Mouse (Mus musculus): ENCODE results near the gene Cldn17. TPM values are rescaled to one million over a fixed set of nuclear protein-coding genes. Genes with fewer than 3 reads are reported as not detected.

Gene Cldn17
- polyA plus RNA-seq (2016; fragmentation: Nextera tagmentation; extraction: Ambion mirVana): not detected in 2 replicates

DNA sequence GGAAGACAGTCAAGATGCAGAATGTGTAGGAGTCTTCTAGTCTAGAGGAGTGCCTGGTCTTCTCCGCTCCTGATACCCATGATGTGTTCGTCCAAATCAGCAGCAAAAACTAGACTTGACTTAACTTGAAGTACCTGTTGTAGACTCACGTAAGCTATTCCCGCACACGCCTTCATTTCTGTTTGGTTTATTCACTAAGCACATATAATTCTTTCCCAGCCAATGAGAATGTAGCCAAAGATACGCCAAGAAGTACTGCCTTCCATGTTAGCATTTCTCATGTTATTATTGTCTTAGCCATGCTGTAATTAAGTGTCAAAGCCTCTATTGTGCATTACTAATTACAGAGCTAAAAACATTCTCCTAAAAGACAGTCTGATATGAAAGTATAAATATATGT is at the start of gene Cldn17:
Gene Cldn17, minus strand, starts transcription at position 101 of the 400 bp plus-strand sequence.
- Histone ChIP-seq H3K4me1 (no peaks in the 10 kb centered on the region), H3K9ac (no peak within 1 kb of the TSS), H3K36me3 (no peaks in the 10 kb centered on the region), H3K4me2 (replicated peaks) (no peak within 1 kb of the TSS), H3K27ac (no peak within 1 kb of the TSS), H3K4me3 (no peak within 1 kb of the TSS), H3K27me3 (replicated peaks) (no peaks in the 10 kb centered on the region), H3K9me3 (no peaks in the 10 kb centered on the region)
- WGBS: 93% methylated on average over 6 of the region's 6 CpGs
- ATAC-seq (ENCODE audit: low FRiP score, low read depth): no peak

DNA sequence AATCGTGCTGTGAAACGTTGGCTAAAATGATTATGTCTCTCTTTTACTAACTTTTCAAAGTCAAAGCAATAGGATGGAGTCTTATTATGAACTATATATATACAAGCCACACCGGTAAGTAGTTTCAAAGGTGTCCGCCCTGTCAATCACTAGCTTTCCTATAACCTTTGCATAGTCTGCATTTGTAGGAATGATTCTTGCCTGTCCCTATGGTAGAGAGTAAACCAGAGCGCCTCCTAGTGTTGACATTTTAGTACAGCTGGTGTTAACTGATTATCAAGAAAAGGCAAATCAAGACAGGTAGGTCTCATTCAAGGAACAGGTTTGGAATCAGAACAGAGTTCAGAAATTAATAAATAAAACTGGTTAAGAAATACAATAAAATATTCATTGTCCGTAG is 35.7 kb upstream of the Cldn17 start:
- 55% methylated on average over 6 of the region's 6 CpGs for WGBS
- Histone ChIP-seq H3K4me2 (replicated peaks) (no peak overlapping the region), H3K27ac (no peak overlapping the region), H3K9me3 (no peaks in the 10 kb centered on the region), H3K27me3 (replicated peaks) (no peaks in the 10 kb centered on the region), H3K4me3 (no peak overlapping the region), H3K9ac (no peak overlapping the region), H3K4me1 (no peaks in the 10 kb centered on the region), H3K36me3 (no peaks in the 10 kb centered on the region)
- ATAC-seq (ENCODE audit: low FRiP score, low read depth): no peak

- WGBS: 70% methylated on average over 3 of the region's 3 CpGs
- no peak for ATAC-seq (ENCODE audit: low FRiP score, low read depth)
- Histone ChIP-seq H3K36me3 (no peaks in the 10 kb centered on the region), H3K9me3 (no peaks in the 10 kb centered on the region), H3K4me3 (no peak overlapping the region), H3K4me2 (replicated peaks) (no peak overlapping the region), H3K27ac (no peak overlapping the region), H3K4me1 (no peaks in the 10 kb centered on the region), H3K27me3 (replicated peaks) (no peaks in the 10 kb centered on the region), H3K9ac (no peak overlapping the region)
Measured at GRCm38 (mm10) chr16:88539841-88540487, 33.2 kb upstream of the Cldn17 start.

DNA sequence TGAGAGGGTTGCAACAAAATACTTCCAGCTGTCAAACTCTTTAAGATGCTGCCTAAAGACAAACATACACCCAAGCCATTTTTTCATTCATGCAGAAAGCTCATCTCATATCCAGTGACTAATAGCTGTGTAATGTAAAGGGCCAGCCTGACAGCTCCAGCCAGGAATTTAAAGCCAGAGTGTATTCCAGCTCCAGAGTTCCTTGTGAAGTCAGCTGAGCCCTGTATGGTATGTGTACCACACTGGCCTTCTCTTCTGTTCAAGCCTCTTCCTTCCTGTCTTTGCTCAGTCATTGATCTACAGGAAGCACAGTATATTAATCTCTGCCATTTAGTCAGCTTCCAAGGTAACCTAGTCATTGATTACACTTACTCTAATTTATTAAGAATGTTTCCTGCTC is 4.6 kb upstream of the Cldn17 start:
- H3K9ac ChIP-seq: no peak overlapping the region
- no peaks in the 10 kb centered on the region for H3K9me3 ChIP-seq
- ATAC-seq (ENCODE audit: low FRiP score, low read depth): no peak
- H3K27me3 ChIP-seq (replicated peaks): no peaks in the 10 kb centered on the region
- H3K27ac ChIP-seq: no peak overlapping the region
- H3K4me3 ChIP-seq: no peak overlapping the region
- no peak overlapping the region for H3K4me2 ChIP-seq (replicated peaks)
- H3K36me3 ChIP-seq: no peaks in the 10 kb centered on the region
- no peaks in the 10 kb centered on the region for H3K4me1 ChIP-seq

- Histone ChIP-seq H3K9me3 (no peaks in the 10 kb centered on the region), H3K36me3 (no peaks in the 10 kb centered on the region), H3K27me3 (replicated peaks) (no peaks in the 10 kb centered on the region), H3K9ac (no peak overlapping the region), H3K27ac (no peak overlapping the region), H3K4me2 (replicated peaks) (no peak overlapping the region), H3K4me1 (no peaks in the 10 kb centered on the region), H3K4me3 (no peak overlapping the region)
- no peak for ATAC-seq (ENCODE audit: low FRiP score, low read depth)
- 73% methylated on average over 4 of the region's 4 CpGs for WGBS
Measured at GRCm38 (mm10) chr16:88508150-88508549, 1.4 kb upstream of the Cldn17 start.

GRCm38 (mm10) chr16:88506338-88506737 is 440 bp downstream of the Cldn17 start:
- Histone ChIP-seq H3K27me3 (replicated peaks) (no peaks in the 10 kb centered on the region), H3K36me3 (no peaks in the 10 kb centered on the region), H3K27ac (no peak overlapping the region), H3K4me2 (replicated peaks) (no peak overlapping the region), H3K4me1 (no peaks in the 10 kb centered on the region), H3K9ac (no peak overlapping the region), H3K4me3 (no peak overlapping the region), H3K9me3 (no peaks in the 10 kb centered on the region)
- 95% methylated on average over 11 of the region's 11 CpGs for WGBS
- no peak for ATAC-seq (ENCODE audit: low FRiP score, low read depth)

DNA sequence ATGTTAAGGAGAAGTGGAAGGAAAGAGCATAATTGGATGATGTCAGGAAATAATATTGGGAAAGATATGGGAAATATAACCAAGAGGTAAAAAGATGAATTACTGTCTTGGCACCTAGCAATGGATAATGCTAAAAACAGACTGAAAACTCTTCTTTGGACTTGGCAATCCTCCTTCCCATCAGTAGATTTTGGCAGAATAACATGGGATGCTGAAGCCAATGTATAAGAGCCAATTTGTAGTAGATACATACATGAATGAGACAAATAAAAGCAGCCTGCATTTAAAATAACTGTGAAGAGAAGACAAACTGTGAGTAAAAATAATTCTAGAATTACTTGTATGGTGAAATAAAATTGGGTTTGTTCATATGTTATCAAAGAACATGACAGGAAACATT is 18.7 kb downstream of the Cldn17 start:
- Histone ChIP-seq H3K36me3 (no peaks in the 10 kb centered on the region), H3K4me3 (no peak overlapping the region), H3K27ac (no peak overlapping the region), H3K27me3 (replicated peaks) (no peaks in the 10 kb centered on the region), H3K9ac (no peak overlapping the region), H3K9me3 (no peaks in the 10 kb centered on the region), H3K4me2 (replicated peaks) (no peak overlapping the region), H3K4me1 (no peaks in the 10 kb centered on the region)
- no peak for ATAC-seq (ENCODE audit: low FRiP score, low read depth)

GRCm38 (mm10) chr16:88480011-88480774 is 26.6 kb downstream of the Cldn17 start:
- no peaks in the 10 kb centered on the region for H3K4me1 ChIP-seq
- no peak overlapping the region for H3K27ac ChIP-seq
- H3K9ac ChIP-seq: no peak overlapping the region
- H3K36me3 ChIP-seq: no peaks in the 10 kb centered on the region
- H3K4me2 ChIP-seq (replicated peaks): no peak overlapping the region
- no peak overlapping the region for H3K4me3 ChIP-seq
- no peaks in the 10 kb centered on the region for H3K9me3 ChIP-seq
- ATAC-seq (ENCODE audit: low FRiP score, low read depth): no peak
- 73% methylated on average over 3 of the region's 3 CpGs for WGBS
- H3K27me3 ChIP-seq (replicated peaks): no peaks in the 10 kb centered on the region

DNA sequence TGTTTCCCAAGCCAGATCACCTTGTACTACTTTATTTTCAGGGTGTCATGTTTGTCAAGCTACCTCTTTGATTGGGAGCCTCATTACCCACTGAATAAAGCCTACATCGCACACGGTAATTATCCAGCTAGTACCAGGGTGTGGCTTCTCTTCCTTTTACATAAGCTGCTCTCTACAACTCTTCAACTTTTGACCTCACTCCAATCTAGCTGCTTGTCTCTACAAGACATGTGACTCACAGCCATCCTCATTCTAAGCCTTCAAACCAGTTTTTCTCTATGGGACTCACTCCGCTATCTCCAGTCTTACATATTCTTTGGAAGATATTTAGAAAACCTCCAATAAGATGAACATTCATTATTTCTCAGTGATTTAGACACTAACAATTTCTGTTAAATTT is 43.5 kb downstream of the Cldn17 start:
- H3K4me1 ChIP-seq: no peaks in the 10 kb centered on the region
- H3K27ac ChIP-seq: no peak overlapping the region
- H3K4me2 ChIP-seq (replicated peaks): no peak overlapping the region
- H3K36me3 ChIP-seq: no peaks in the 10 kb centered on the region
- H3K9ac ChIP-seq: no peak overlapping the region
- H3K9me3 ChIP-seq: no peaks in the 10 kb centered on the region
- no peak for ATAC-seq (ENCODE audit: low FRiP score, low read depth)
- no peaks in the 10 kb centered on the region for H3K27me3 ChIP-seq (replicated peaks)
- no peak overlapping the region for H3K4me3 ChIP-seq
- WGBS: 85% methylated on average over 3 of the region's 3 CpGs

Other genes starting within 250 kb of the Cldn17 start
- 6.3 and 6.8 TPM in 2 replicates for gene Grik1, start 216.7 kb downstream of the Cldn17 start, polyA plus RNA-seq (2016; fragmentation: Nextera tagmentation; extraction: Ambion mirVana)
- gene Cldn8, start 56.2 kb upstream of the Cldn17 start, polyA plus RNA-seq (2016; fragmentation: Nextera tagmentation; extraction: Ambion mirVana): 0.28 and 0.29 TPM in 2 replicates
- gene Krtap24-1, start 105.3 kb upstream of the Cldn17 start, polyA plus RNA-seq (2016; fragmentation: Nextera tagmentation; extraction: Ambion mirVana): not detected in 2 replicates
- gene 2310079G19Rik, start 120.7 kb upstream of the Cldn17 start, polyA plus RNA-seq (2016; fragmentation: Nextera tagmentation; extraction: Ambion mirVana): not detected in 2 replicates
- gene Krtap26-1, start 140.8 kb upstream of the Cldn17 start, polyA plus RNA-seq (2016; fragmentation: Nextera tagmentation; extraction: Ambion mirVana): not detected in 2 replicates
- gene Krtap27-1, start 164.7 kb upstream of the Cldn17 start, polyA plus RNA-seq (2016; fragmentation: Nextera tagmentation; extraction: Ambion mirVana): not detected in 2 replicates
- gene 2310061N02Rik, start 201.0 kb upstream of the Cldn17 start, polyA plus RNA-seq (2016; fragmentation: Nextera tagmentation; extraction: Ambion mirVana): not detected in 2 replicates
- gene Krtap13-1, start 221.9 kb upstream of the Cldn17 start, polyA plus RNA-seq (2016; fragmentation: Nextera tagmentation; extraction: Ambion mirVana): not detected in 2 replicates
- not detected in 2 replicates for gene Krtap13, start 244.7 kb upstream of the Cldn17 start, polyA plus RNA-seq (2016; fragmentation: Nextera tagmentation; extraction: Ambion mirVana)

All from neural tube, embryonic 12.5 days (tissue).